Mouse (Mus musculus) E14TG2a.4 (cell line): ENCODE data around the gene Vangl1.

ENCODE experiments used
- CTCF ChIP-seq: conservative IDR thresholded peaks from 2 replicates; pipeline ENCODE4 v1.5.1; 2014; ENCODE audit warnings: low read length
- NANOG ChIP-seq: IDR thresholded peaks from 2 replicates; pipeline ENCODE4 v1.6.1; 2014; ENCODE audit warnings: borderline replicate concordance, low read length, mixed read lengths

GRCm38 (mm10) chr3:102250873-102251272, 46.4 kb upstream of the Vangl1 start:
- no peak for TF ChIP-seq CTCF
- TF ChIP-seq NANOG = no peak
